Mouse (Mus musculus): ENCODE data around the gene Sulf2. TPM values are rescaled to one million over a fixed set of nuclear protein-coding genes. Genes with fewer than 3 reads are reported as not detected.

Gene Sulf2
- total RNA-seq, 2 experiments from 2014 or later = 8.7 to 12.3 TPM

DNA sequence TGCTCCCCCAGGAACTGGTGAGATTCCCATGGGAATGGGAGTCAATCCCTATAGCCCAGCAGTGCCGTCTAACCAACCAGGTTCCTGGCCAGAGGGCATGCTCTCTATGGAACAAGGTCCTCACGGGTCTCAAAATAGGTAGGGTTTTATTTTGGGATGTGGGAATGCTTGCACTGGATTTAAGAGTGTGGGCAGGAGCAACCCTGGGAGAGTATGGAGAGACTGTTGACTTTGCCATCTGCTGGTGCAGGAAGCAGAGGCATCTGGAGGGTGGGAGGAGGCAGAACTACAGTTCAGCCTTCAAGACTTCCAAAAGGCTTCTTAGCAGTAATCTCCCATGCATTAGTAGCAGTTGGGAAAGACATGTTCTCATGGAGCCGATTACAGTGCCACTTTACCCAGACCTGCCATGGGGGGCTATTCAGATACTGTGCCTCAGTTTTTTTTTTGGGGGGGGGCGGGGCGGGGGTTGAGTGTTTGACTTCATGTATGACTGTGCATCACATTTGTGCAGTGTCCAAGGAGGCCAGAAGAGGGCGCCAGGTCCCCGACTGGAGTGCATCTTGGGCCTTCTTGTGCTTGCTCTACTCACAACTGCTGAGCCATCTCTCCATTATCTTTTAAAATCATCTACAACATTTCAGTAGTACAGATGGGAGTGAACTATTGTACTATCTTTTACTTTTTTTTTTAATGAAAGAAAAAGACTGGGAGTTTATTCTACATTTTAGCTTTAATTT is 95.6 kb downstream of the Sulf2 start:
- peak; percentile 41 for DNase-seq (ENCODE audit: low spot score)

DNA sequence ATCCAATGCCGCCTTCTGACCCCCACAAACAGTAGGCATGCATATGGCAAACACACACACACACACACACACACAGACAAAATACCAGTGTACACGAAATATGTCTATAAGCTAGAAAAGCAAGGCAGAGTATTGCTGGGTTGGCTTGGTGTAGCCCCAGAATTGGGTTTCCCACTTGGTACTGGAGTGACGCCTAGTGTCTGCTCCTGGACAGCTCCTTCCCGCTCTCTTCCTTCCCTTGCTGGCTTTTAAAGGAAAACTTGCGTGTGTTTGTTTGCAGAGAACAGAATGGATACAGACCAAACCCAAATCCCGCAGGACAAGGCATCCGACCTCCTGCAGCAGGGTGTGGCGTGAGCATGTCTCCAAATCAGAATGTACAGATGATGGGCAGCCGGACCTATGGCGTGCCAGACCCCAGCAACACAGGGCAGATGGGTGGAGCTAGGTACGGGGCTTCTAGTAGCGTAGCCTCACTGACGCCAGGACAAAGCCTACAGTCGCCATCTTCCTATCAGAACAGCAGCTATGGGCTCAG is 101.4 kb downstream of the Sulf2 start:
- DNase-seq (ENCODE audit: low spot score) = no peak

DNA sequence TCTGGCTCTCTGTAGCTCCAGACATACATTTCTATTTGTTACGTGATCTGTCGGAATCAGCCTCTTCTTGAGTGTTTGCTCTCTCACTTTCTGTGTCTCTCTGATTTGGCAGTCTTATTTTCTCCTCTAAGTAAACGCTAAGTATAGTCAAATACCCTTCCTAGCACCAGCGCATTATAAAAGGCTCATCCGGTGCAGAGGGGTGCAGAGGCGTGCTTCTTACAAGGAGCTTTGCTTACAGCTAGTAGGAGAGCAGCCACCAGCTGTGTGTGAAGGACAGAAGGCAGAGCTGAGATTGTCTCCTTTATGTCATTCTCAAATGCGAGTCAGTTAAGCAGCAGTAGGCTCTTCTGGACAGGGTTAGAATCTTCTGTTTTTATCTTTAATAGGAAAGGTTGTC is 103.5 kb downstream of the Sulf2 start:
- no peak for DNase-seq (ENCODE audit: low spot score)

DNA sequence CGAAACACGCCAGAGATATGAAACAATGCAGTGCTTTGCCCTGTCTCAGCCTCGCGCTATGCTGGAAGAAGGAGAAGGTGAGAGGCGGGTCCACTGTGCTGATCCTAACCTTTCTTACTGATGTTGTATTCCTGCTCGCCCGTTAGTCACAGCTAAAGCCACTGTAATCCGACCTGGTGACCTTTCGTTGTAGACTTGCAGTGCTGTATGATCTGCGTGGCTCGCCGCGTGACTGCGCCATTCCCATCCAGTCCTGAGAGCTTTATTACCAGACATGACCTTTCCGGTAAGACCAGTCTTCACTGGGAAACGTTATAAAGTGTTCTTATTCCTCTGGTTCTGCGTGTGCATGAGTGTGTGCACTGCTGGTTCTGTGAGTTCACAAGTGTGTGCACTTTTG is 104.0 kb downstream of the Sulf2 start:
- peak; percentile 64 for DNase-seq (ENCODE audit: low spot score)

DNA sequence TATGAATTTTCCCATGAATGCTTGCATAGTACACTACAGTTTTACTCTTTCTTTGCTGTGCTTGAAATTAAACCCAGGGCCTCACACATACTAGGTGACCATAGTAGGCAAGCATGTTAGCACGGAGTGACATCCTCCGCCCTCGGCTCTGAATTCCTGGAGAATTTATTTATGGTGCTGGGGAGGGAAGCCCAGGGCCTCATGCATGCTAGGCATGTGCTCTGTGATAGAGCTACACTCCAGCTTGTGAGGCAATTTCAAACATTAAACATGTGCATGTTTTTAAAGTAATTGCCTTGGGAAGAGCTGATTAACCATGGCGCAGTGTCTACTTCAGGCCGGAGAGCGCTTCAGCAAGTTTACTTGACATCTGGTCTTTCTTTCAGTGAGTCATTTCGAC is 106.6 kb downstream of the Sulf2 start:
- no peak for DNase-seq (ENCODE audit: low spot score)

DNA sequence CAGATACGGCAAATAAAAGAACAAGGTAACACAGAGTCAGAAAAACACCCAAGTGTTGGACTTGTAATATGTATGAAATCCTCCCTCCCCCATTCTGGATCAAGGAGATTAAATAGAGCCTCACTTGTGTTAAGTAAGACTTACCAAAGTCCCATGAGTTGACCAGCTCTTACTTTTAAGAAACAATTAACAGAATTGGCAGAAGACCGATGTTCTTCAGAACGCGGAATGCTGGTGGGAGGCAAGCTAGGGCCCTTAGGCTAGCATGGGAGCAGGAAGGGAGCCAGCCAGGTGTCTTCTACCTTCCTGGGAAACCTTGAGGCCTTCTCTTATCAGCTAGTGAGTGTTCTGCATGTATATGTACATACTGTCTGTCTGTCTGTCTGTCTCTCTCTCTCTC is 107.5 kb downstream of the Sulf2 start:
- DNase-seq (ENCODE audit: low spot score) = no peak

DNA sequence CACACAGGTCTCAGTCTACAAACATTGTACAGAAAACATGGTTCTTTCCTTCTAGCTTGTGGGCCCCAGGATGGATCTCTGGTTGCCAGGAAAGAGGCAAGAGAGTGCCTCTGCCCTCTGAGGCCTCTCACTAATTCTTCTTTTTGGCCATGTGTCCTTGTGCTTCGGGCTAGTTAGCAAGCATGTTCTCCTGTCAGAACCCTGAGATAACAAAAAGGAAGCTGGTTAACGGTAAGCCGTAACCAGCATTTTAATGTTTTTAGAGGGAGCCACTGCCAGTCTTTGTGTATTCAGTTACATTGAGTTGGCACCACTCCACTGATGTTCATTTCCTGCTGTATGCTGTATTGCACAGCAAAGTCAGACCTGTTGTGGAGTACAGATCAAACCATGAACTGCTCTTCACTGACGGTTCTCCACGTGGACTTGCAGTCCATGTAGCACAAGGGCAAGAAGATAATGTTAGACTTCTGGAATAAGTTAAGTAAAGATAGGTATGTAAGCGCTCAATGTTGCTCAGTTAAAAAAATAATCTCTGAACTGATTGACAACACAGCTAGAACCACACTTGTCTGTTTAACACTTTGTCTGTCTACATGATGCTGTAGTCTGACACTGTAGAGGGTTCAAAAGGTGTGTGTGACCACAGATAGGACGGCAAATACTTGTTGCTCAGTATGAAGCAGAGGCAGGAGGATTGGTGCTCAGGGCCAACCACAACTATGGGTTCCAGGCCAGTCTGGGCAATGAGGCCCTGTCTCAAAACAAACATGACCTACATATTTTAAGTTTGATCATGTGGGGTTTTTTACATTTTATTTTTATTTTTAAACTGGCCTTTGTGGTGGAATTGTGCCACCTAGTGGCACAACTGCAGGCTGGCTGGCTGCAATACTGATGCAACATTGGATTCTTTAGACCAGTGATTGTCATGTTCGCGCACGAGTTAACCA is 109.6 kb downstream of the Sulf2 start:
- DNase-seq (ENCODE audit: low spot score) = peak; percentile 39

DNA sequence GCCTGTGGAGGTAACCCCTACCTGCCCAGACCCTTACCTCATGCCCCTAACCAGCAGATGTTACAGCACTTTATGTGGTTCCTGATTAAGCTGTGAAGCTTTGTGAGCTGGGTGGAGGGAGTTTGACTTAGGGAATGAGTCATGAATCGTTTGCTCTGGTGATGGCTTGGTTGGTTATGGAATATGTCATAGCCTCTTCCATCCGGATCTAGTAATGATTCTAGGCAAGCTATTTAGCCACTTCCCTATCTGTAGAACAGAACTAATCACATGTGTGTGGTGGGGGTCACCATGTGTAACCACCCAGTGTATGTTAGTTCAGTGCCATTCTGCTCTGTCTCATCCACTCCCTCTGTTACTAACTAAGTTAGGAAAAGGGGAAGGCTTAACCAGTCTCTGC is 110.5 kb downstream of the Sulf2 start:
- DNase-seq (ENCODE audit: low spot score) = no peak

DNA sequence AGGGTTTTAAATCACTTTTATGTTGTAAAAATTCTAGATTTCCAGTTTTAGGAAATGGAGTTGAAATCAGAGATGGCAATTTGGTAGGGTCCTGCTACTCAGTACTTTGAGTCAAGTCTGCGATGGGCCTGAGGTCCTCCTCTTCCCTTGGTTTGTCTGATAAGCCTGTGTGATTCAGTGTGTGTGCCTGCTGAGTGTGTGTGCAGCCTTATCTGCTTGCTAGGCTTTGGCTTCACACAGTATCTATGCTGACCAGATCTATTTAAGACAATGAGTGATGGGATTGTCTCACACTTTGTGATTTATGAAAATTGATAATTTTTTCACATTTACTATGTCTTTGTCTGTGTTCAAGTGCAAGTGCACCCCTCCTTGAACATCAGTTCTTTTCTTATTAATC is 112.9 kb downstream of the Sulf2 start:
- no peak for DNase-seq (ENCODE audit: low spot score)

DNA sequence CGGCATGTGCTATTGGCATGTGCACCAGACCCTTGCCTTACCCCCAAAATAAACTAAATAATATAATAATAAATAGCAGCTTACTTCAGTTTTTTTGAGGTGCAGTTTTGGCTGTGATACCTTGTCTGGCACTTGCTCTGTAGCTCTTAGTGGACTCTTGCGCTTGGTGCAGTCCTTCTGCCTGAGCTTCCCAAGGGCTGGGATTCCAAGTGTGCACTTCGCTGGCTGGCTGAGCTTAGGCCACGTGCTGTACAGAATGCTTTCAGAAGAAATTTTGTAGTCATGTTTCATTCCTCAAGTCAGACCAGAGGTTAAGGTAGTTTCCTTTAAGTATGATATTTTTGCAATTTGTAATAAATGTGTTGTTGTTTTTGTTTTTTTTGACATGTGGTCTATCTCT is 115.8 kb downstream of the Sulf2 start:
- no peak for DNase-seq (ENCODE audit: low spot score)

DNA sequence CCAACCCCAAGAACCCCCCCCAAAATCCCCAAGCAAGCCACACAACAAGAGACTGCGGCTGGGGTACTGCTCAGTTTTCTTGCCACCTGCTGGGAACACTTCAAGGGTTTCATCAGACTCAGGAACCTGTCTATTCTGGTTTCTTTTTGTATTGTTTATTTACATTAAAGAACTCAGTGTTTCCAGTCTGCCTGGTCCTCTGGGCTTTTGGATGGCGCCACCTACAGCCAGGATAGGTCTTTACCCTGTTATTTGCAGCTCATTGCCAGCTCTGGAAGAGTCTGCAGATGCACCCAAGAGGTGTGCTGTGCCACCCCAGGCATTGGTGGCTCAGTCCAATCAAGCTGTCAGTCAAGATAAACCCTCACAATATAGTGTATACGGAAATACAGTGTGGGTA is 119.7 kb downstream of the Sulf2 start:
- DNase-seq (ENCODE audit: low spot score) = peak; percentile 66

DNA sequence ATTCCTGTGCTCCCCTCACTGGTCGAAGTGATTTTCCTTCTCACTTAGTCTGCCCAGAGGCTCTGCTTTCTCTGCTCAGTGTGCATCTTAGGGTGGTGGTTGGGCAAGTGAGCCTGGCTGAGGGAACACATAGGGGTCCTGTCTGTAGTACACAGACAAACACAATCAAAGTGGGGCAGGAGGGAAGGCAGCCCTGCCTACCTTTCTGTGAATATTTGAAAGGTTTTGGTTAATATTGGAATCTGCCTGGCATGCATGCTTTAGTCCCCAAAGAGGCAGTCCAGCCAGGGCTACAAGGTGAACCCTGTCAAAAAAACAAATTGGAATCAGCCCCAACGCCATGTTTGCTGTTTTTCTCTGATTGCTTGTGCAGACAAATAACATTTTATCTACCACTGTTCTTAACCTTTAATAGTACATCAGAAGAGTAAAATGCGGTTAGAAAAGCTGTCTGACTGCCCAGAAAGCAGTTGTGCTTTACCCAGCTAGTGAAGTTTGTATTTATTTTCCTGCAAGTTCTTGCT is 120.4 kb downstream of the Sulf2 start:
- no peak for DNase-seq (ENCODE audit: low spot score)

DNA sequence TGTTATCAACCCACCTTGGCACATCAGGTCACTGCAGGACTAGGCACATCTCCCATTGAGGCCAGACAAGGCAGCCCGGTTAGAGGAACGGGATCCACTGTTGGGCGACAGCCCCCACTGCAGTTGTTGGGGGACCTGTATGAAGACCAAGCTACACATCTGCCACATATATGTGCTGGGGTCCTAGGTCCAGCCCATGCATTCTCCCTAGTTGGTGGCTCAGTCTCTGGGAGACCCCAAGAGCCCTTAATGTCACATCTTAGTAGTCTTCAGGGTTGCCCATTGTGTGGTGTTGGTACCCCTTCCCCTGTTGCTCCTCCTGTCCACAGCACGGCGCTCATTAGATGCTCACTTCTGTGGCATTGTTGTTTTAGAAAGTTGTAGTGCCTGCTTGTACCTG is 122.8 kb downstream of the Sulf2 start:
- DNase-seq (ENCODE audit: low spot score) = no peak

DNA sequence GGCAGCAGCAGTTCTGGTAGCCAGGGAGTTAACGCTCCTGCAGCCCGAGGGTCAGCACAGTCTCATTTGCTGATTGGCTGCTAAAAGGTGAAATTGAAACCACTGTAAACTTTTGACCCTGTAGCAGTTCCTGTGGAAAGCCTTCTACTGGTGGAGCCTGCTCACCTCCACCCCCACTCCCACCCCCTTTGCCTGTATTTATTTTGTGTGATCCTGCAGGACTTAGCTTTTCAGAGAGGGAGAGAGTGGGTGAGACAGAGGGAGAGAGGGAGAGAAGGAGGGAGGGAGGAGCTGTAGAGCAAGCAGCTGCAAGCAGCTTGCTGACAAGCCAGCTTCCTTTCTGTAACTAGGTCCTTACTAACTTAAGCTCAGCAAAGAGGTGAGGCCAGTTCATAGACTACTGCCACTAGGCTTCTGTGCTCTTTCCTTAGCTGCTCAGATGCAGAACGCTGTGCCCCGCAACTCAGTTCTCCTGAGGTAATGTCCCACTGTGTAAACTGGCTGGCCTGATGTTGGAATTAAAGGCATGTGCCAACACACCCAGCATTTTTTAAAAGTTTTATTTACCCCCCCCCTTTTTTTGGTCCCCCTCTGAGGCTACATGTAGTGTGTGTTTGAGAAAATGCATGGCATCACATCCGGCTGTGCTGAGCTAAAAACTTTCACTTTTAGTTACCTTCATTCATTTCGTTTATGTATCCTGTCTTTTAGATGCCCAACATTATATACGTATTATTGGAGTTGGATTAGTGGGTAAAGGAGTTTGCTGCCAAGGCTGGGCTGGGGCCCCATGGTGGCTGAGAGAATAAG is 124.1 kb downstream of the Sulf2 start:
- peak; percentile 64 for DNase-seq (ENCODE audit: low spot score)

DNA sequence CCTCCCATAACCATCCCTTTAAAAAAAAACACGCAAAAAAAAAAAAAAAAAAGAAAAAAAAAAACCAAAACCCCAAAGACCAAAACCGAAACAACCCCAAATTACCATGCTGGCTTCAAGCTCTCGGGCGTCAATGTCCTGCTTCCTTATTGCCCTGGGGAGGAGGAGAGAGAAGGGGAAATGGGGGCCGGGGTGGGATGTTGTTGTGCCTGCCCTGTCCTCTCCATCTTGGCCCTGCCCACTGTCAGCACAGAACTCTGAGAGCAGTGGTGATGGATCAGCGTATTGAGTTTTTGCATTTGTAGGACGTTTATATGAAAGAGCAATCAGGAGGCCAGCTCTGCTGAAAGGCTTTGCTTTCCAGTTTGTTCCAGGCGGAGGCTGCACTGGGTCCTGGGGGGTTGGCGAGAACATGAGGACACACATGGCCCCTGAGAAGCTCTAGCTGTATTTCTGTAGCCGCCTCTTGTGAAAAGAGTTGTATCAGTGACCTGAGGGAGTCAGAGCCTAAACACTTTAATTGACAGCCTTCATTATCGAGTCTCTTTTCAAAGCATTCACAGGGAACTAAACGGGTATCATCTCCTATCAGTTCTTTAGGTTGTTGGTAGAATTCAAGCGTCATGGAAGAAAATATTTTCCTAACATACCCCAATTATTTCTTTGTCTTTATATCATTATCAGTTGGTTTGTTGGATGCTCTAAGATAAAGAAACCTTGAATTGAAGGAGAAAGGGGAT is 125.0 kb downstream of the Sulf2 start:
- peak; percentile 25 for DNase-seq (ENCODE audit: low spot score)

DNA sequence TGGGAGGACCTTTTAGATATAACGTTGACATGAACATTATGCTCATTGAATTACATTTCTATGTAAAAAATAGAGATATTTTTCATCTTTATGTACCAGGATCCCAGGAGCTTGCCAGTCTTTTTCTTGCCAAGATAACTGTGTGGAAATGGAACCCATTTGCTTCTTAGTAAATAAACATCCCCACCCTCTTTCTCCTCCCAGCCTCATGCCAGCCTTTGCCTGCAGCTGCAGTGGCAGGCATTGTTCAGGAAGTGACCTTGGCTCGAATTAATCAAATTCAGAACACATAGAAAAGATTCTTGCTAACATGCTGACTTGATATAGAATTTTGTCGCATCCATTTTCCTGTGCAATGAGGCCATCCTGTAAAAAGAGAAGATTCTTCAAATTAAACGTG is 126.2 kb downstream of the Sulf2 start:
- no peak for DNase-seq (ENCODE audit: low spot score)

DNA sequence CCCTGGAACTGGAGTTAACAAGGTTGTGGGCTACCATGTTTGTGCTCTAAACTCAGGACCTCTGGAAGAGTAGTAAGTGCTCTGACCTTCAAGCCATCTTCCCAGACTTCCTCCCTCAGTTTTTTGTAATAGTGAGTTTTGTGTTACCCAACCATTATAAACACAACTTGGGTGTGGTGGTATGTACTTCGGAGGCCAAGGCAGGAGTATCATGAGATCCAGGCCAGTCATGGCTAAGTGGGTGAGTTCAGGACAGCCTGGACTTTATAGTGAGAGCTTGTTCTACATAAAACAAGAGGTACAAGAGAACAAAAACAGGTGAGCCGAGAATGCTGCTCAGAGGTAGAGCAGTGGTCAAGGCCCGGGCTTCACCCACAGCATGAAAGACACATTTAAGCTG is 127.6 kb downstream of the Sulf2 start:
- no peak for DNase-seq (ENCODE audit: low spot score)

DNA sequence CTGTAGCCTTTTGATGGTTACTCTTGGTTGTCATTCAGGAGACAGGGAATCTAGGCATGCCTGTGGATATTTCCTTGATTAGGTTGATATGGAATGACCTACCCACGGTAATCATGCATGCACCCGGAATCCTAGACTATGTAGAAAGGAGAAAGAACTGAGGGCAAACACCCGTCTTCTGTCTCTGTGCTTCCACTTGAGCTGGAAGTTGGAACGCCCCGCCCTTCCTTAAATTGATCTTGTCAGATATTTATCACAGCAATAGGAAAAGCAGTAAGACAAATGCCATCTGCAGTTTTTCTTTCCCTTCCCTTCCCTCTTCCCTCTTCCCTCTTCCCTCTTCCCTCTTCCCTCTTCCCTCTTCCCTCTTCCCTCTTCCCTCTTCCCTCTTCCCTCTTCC is 129.5 kb downstream of the Sulf2 start:
- no peak for DNase-seq (ENCODE audit: low spot score)

DNA sequence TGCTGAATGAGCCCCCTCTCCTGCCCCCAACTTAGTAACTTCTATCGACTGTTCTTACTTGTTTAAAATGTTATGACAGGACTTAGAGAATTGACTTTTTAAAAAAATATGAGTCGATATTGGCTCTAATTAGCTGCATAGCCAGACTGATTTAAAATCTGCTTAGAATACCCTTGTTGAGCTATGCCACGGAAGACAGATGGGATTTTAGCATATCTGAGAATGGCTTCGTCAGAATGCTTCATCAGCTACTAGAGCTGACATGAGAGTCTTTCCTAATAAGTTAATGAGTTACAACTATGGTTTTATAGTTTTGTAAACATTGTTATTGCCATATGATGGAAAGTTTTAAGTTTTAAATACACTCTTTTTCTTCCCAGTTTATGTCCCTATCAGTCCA is 130.8 kb downstream of the Sulf2 start:
- no peak for DNase-seq (ENCODE audit: low spot score)

DNA sequence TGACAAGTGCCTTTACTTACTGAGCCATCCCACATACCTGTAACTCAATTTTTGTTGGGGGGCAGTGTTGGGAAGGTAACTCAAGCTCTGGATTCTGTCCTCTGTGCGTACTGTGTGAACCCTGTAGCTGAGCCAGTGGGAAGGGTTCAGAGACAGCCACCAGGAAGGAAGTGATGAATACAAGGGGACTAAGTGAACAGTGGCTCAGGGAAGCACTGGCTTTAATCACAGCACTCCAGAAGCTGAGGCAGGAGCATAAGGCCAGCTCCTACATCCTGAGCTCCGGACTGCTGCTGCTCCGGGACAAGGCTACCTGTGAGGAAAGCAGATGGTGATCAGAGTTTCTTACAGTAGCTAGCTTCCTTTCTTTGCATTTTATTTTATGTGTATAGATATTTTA is 131.4 kb downstream of the Sulf2 start:
- DNase-seq (ENCODE audit: low spot score) = no peak

Data from gastrocnemius, adult 18-20 months (tissue).